Mouse (Mus musculus) cerebellum, adult 9-11 months (tissue): ENCODE data around the gene F5.

Source experiments
- DNase-seq: peaks from one replicate; pipeline ENCODE4 v3.0.0; 2022

The F5 gene

DNA sequence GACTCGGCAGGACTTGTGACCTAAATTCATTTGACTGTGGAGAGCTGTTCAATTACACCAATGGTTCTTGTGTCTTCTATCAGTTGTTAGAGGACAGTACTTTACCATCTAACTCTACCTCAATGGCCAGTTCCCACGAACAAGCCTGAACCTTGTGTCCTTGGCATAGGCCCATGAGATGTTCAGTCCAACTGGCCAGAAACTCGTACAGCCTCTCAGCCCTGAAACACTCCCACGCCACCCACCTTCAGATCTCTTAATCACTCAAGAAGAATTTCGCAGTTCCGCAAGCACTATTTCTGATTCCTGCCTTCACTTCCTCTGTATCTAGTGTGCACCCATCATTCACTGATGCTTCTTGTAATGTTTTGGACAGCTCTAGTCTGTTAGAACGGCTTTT, 84.4 kb downstream of the F5 start:
- DNase-seq: peak; percentile 53

DNA sequence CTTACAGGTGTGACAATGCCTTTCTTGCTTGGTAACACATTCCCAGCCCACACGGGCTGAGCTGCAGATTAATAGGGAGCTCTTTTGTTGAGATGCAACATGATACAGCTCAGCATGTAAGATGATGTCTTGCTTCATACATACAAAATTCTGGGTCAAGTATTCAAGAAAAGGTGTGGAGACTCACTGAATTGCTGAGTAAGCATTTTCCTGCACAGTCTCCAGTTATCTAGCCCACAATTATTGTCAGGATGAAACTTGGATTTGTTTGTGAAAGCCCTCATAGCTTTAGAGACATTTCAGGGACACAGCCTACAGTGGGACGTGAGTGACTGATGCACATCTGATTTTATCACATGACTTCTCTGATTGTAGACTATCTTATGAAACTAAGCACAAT, 89.9 kb downstream of the F5 start:
- DNase-seq: no peak

DNA sequence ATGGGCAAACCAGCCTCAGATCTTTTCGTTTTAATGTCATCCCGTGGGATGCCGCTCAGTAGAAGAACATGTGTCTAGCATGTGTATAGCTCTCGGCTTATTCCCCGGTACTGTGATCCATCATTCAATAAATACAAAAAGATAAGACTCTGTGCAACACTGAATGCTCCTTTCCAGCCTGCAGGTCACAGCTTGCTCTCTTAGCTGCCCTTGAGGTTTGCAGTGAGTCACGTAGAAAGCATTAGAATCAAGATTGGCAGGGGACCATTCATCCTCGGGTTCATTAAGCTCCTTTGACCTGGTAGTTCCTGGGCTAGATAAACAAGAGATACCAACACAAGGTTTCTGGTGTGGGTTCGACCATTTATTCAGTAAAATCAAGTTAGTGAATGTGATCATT, 91.2 kb downstream of the F5 start:
- DNase-seq: no peak

DNA sequence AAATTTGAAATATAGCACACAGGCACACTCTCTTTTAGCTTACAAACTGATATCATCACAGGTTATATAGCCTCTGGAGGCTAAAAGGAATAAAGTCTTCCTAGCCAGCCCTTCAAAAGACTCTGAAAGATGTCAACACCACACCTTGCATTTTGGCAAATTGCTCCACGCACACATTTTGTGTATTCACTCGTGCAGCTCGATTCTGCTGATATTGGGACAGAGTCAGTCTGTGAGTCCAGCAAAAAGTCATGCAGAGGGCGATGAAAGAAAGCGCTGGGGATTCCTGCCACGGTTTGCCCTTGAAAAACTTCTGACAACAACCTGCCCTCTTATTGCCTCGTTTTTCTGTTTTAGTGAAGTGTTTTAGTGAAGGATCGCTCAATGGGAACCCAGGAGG, 95.8 kb downstream of the F5 start:
- peak; percentile 22 for DNase-seq

DNA sequence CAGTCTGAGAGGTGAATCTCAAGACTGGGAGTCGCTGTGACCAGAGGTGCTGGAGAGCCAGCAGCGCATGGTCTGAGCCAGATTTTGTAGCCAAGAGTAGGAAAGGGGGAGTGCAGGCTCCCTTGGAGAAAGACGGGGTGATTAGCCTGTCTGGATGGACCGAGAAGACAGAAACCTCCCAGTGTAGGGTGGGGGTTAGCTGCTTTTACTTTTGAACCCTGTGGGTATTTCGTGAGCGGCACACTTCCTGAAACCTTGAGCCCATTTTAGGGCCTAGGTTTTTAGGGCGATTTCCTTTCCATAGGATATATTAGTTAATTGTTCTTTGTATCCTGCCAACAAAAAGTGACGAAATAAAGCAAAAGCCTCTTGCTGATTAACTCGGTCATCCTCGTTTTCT, 96.3 kb downstream of the F5 start:
- peak; percentile 50 for DNase-seq

DNA sequence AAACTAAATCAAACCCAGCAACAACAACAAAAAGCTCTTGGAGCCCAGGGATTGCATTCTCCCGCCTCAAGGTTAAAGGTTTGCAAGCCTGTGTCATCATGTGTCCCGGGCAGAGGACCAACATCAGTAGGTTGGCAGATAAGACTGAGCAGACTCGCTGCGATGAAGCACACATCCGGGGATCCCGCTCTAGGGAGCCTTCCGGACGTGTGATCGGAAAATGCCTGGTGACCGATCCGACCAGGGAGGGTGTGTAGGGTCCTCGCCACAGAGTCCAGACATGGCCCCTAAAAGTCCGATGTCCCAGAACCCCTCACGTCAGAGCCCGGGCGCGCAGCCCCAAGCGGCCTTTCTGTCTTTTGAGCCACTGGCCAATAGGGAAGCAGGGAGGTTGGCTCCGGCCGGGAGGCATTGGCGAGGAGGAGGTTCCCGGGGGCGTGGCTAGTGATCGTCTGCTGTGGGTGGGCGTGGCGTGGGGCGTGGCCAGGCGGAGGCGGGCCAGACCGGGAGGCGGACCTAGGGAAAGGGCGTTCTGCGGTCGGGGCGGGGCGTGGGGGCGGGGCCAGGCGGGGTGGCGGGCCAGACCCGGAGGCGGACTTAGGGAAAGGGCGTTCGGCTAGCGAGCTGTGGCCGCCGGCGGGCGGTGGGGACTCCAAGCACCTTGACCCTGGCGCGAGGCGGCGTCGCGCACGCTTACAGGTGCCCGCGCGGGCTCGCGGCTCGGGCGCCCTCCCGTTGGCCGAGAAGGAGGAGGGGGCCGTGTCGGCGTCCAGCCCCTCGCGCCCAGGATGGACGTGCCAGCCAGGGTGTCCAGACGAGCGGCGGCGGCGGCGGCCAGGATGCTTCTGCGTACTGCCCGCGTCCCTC, 97.1 kb downstream of the F5 start, which contains the start of gene Slc19a2:
TSS of gene Slc19a2 (plus strand) at position 582 of the 867 bp plus-strand sequence.
- DNase-seq: peak; percentile 98

DNA sequence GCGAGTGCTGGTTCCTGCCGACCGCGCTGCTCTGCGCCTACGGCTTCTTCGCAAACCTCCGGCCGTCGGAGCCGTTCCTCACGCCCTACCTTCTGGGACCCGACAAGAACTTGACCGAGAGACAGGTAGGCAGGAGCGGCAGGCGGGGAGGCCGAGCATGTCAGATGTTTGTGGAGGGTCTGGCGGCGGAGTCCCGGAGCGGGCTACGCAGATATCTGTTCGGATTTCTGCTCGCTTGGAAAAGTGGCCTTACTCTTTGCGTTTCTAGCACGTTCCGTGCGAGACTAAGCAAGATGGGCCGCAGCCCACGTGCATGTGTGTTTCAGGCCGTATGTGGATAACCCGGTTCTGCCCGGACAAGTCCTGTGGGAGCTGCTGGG, 97.7 kb downstream of the F5 start:
- DNase-seq: no peak

DNA sequence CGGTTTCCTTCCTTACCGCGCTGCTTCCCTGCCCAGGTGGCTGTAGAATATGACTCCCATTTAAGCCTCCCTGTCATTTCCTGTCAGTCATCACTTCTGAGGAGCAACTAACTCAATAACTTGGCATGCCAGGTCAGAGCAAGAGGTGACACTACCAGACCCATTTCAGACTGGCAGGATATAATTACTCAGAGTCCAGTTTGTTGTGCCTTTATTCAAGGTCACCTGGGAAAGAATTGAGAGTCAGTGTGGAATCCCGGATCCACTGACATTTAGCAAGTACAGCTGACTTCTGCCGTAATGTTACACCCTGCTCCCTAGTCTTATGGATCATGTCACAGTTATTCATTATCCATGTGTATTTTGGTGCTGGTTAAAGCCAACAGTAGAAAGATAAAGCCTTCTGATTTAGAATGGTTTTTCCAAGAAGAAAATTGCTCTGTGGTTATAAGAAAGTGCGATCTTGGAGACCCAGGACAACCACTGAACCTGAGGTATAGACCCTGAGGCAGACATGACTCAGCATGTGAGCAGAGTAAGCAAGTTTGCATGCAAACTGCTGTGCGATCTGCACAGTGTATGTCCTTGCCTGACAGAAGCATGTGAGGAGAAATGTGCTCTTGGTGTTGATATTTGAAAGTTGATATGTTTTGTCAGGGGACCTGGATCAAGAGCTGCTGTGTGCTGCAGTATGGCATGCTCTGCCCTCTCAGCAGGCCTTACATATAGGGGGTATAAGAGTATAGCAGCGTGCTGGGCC, 98.9 kb downstream of the F5 start:
- DNase-seq: peak; percentile 13

DNA sequence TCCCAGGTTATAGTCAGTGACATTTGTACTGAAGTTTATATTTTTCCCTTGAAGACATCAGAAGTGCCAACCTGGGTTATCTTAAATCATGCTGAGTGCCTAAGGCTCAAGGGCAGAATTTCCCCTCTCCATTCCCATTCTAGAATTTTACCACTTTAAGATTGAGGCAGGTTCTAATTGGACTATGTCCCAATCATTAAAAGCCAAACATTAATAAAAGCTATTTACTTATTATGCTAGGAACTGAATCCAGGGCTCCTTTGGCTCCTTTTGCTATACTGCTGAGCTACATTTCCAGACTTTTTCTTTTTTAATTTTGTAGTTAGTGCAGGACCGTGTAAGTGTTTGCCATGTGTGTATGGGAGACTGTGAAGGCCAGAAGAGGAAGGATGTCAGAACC, 99.8 kb downstream of the F5 start:
- no peak for DNase-seq

DNA sequence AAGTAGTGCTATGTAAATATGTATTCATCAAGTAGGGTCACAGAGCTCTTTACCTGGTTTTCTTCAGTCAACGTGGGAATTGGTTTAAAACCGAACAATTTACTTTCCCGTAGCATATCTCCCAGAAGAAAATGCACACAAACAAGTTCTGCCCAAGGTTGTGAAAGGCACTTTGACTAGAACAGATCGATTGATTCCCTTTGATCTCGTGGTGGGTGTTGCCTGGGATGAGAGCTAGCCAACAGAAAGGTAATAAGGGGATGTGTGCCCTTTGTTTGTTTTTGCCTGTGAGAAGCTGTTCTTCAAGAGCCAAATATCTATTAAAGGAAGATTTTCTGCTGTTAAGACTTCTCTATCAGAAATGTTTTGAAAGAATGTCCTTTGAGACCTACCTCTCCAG, 100.9 kb downstream of the F5 start:
- DNase-seq: no peak

DNA sequence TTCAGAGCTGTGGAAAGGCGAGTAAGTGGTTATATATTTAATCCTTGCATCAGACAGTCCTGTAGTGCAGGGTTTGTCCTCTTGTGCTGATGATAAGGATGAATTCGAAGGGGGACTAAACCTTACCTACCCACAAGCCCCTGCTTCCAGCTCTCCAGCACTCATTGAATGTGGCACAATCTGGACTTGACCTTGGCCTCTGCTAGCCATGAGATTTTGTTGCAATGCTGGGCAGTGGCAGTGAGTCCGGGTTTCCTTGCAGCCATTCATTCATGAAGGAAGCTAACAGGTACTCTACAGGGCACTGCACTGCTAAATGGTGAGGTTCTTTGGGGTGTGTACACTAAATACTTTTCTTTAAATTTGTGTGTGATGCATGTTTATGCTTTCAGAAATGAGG, 103.2 kb downstream of the F5 start:
- DNase-seq: no peak

DNA sequence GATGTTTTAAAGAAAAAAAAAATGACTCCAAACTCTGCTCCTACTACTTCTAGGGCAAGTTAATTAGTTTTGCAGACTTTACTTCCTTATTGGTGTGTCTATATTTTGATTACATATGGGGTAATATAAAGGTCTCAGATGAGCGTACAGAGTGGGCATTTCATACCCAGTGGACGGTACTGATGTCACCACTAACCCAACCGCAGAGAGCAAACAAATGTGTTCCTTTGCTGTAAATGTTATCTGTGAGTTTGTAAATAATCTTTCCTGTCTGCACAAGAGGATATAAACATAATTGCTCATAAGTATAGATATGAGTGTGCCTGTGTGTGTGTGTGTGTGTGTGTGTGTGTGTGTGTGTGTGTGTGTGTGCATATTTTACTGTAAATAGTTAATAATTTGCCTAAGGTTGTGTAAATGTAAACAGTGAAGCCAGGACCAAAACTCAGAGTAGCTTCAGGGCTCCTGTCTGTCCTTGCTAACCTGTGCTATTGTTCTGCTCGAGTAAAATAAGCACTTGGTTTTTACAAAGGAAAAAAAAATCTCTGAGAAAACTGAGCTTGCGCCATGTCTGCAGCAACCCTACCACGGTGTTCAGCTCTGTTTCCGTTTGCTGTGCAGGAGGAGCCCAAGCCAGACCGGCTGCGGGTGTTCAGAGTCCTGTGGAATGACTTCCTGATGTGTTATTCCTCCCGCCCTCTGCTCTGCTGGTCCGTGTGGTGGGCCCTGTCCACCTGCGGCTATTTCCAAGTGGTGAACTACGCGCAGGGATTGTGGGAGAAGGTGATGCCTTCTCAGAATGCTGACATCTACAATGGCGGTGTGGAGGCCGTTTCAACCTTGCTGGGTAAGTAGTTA, 108.8 kb downstream of the F5 start:
- DNase-seq: no peak

DNA sequence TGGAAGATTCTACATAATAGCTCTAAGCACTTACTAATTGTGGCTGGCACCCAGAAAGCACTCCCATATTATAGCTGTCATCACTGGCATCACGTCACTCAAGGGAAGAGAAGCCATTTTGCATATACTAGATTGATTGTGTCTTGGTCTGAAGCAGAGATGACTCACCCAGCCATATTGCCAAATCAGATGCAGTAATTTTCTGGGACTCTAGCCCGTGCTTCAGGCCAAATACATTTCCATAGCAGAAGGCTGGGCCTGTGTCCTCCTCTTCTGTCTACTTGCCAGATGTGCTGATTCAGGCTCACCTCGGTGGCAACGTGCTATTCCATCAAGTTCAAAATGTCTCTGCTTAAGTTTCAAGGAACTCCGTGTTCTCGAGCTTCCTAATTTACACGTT, 109.9 kb downstream of the F5 start:
- no peak for DNase-seq
